Mouse (Mus musculus): ENCODE measurements around the gene Gm4884. TPM values are rescaled to one million over a fixed set of nuclear protein-coding genes. Genes with fewer than 3 reads are reported as not detected.
"Not testable (repeated sequence)": the region's sequence is repeated elsewhere in the genome, so short reads cannot be mapped to it uniquely, and the experiment has no call there.

Gm4884 gene
- polyA plus RNA-seq (2012; rRNA removed), result not detected in 2 replicates

GRCm38 (mm10) chr7:41032419-41032818 is at the start of gene Gm4884:
Gm4884 (plus strand) TSS chr7:41032719.
- DNase-seq (ENCODE audit: extremely low spot score in 1 of 2, low spot score in 1 of 2), result not testable (repeated sequence)

DNA sequence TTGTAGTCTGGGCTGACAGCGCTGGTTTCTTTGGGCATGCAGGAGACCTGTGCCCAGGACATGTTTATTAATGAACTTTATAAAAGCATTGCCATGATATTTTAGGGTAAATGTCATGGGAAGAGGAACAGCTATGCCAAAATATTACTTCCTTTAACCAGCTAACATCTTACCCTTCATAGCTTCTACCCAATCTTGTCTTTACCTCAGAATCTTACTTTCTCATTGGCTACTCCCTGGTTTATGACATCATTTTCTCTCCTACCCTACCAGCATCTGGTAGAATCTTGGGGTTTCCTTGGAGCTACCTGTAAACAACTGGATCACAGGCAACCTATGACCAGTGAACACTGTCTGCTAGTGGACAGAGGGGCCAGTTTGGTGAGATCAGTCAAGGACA is 45.3 kb upstream of the Gm4884 start, which contains the start of gene 4930433I11Rik:
Gene 4930433I11Rik, plus strand, starts transcription at position 301 of the 400 bp plus-strand sequence.
- DNase-seq (ENCODE audit: extremely low spot score in 1 of 2, low spot score in 1 of 2), result no peak

- DNase-seq (ENCODE audit: extremely low spot score in 1 of 2, low spot score in 1 of 2), result not testable (repeated sequence)
Observed at GRCm38 (mm10) chr7:41044058-41044457, 11.5 kb downstream of the Gm4884 start.

Other genes starting within 250 kb of the Gm4884 start
- gene Vstm2b, start 134.4 kb upstream of the Gm4884 start, polyA plus RNA-seq (2012; rRNA removed), result 71.2 and 96.9 TPM in 2 replicates
- not detected in 2 replicates for gene 4930433I11Rik, start 45.2 kb upstream of the Gm4884 start, polyA plus RNA-seq (2012; rRNA removed)
- gene Gm5592, start 121.1 kb downstream of the Gm4884 start, polyA plus RNA-seq (2012; rRNA removed), result not detected in 2 replicates